Mouse (Mus musculus) thymus, postnatal 10 days (tissue): Measurements from ENCODE around the gene Fam69a.
"Not testable (repeated sequence)": the region's sequence is repeated elsewhere in the genome, so short reads cannot be mapped to it uniquely, and the experiment has no call there.

Experiments used
- DNase-seq, 2 experiments: peaks; one replicate each; pipeline ENCODE4 v3.0.0; 2021; ENCODE audit warnings: low spot score in 2 of 2

Fam69a gene

GRCm38 (mm10) chr5:107947548-107947947, 39.3 kb downstream of the Fam69a start:
- DNase-seq = no peak

DNA sequence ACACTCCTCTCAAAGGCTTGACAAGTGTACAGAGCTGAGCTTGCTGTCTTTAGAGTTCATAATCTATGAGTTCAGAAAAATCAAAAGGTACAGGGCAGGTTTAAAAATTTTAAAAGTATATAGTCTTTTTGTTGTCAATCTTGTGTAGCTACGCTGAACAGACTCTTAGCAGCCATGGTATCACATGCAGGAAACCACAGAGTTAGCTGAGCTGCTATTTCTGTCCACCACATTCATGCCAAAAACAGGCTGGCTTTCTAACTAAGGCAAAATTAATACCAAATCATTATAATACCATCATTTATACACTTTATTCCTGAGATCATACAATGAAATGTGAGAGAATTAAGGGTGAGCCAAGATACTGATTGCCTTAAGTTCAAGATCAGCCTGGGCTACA, 40.4 kb downstream of the Fam69a start:
- DNase-seq = no peak

- no peak for DNase-seq
Observed at GRCm38 (mm10) chr5:107943526-107943925, 43.4 kb downstream of the Fam69a start.

GRCm38 (mm10) chr5:107942941-107943340, 43.9 kb downstream of the Fam69a start:
- no peak for DNase-seq

- DNase-seq = no peak
Observed at GRCm38 (mm10) chr5:107941222-107941621, 45.7 kb downstream of the Fam69a start.

DNA sequence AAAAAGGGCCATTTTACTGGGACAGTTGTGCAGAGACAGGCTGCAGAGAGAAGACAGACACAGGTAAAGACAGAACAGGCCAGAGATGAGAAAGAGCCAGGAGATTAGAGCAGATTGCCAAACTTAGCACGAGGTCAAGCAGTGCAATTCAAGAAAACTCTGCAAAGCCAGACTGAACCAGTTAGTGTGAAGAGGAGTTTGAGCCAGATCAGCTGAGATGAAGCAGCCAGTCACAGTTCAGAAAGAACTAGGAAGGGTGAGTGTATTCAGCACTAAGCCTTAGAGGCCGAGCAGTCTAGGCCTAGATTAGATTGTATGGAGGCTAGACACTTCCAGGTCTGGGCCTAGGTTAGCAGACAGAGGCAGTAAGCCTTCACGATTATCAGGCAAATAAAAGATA, 47.2 kb downstream of the Fam69a start:
- no peak for DNase-seq

GRCm38 (mm10) chr5:107938886-107939285, 48.0 kb downstream of the Fam69a start:
- no peak for DNase-seq

GRCm38 (mm10) chr5:107938483-107938882, 48.4 kb downstream of the Fam69a start:
- DNase-seq = not testable (repeated sequence)

GRCm38 (mm10) chr5:107936625-107937389, 50.1 kb downstream of the Fam69a start:
- no peak for DNase-seq

GRCm38 (mm10) chr5:107934770-107935543, 51.9 kb downstream of the Fam69a start:
- no peak for DNase-seq

GRCm38 (mm10) chr5:107933202-107933974, 53.5 kb downstream of the Fam69a start:
- no peak for DNase-seq

DNA sequence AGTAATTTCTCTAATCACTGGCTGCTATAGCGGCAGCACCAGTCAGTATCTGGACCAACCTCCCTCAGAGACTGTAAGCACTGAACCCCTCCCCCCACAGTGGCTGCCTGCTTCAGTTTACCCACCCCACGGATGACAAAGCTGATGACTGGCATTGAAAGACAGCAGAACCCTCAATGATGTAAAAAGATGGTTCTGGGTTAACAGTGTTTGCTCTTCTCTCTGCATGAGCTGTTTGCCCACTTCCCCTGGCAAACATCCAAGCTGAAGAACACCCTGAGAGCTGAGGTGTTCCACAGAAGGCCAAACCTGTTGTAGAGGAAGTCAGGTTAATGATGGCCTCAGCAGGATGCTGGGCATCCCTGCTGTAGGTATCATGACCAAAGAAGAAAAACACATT, 54.3 kb downstream of the Fam69a start:
- DNase-seq = peak in 1 of 2 experiments; percentile 11

DNA sequence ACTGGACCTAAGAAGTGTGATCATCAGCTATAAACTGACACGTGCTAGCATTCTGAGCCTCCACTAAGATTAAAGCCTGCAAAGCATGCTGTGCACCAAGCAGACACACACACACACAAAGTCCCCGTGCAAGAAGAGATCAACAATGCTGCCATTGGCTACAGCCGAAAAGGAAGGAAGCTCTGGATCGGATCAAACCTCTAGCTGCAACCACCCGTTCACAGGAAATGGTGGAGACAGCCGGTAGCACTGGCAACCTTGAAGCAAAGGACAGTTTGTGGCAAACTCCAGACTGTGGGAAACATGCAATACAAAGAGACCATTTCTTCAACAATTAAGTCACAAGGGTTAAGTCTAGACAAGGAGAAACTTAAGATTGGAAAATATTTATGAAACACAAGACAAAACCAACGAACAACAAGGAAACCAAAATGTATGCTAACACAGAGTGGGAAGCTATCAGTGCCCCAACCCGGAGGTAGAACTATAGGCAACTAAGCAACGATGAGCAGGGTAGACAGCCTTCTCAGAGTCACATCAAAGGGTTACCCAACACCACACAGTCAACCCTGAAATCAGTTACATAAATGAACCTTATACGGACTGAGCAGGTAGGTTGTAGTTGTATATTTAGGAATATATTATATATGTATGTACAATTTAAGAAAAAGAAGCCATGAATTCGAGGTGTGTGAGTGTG, 60.2 kb downstream of the Fam69a start:
- DNase-seq = peak; percentile 59 to 64

GRCm38 (mm10) chr5:107924564-107924963, 62.3 kb downstream of the Fam69a start:
- DNase-seq = no peak

GRCm38 (mm10) chr5:107922836-107923235, 64.0 kb downstream of the Fam69a start:
- no peak for DNase-seq

GRCm38 (mm10) chr5:107921400-107922252, 65.3 kb downstream of the Fam69a start:
- peak in 1 of 2 experiments; percentile 70 for DNase-seq

- no peak for DNase-seq
Observed at GRCm38 (mm10) chr5:107915280-107915679, 71.6 kb downstream of the Fam69a start.

DNA sequence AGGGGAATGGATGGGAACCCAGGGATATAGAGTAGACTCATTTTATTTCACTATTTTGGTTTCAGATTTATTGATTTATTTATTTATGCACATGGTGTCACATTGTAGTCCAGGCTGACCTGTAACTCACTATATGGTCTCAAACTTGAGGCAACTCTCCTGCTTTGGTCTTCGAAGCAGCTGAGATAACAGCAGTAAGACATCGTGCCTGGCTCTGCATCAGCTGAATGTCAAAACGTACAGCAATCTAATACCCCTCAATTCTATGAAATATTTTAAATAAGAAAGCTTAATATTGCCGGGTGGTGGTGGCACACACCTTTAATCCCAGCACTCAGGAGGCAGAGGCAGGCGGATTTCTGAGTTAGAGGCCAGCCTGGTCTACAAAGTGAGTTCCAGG, 75.9 kb downstream of the Fam69a start:
- no peak for DNase-seq

DNA sequence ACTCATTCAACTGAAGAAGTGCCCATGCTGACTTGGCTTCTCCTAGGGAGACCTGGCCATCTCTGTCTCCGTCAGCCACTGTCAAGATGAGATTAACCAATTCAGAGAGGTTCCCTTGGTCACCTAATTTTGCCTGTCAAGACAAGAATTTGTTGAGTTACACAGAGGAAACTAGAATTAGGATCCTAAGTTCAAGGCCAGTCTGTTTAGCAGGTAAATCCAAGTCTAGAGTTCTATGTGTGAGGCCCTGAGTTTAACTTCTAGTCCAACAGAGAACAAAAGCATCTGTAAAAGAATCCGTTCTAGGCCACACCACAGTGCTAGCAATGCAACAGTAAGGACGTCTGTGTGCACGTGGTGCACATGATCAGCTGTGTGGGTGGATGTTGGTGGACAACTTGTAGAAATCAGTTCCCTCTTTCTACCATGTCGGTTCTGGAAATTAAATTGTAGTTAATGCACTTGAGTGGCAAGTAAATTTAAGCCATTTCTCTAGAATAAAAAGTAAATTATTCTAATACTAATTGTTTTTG, 76.7 kb downstream of the Fam69a start:
- DNase-seq = no peak

DNA sequence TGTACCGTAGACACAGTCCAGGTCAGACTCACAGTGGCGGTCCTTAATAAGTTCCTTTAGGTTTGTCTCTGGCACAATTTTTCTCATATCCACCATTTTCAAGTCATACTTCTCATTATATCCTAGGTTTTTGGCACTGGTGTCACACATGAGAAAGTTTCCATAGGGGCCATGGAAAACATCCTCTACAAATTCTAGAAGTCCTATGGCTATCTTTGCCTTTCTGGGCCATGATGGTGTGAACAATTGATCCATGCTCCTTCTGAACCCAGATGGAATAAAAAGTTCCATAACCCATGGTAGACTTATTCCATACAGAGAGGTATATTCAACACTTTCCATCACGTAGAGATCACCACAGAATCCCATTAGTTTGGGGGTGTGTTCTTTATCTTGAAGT, 77.2 kb downstream of the Fam69a start:
- DNase-seq = no peak
